Mouse (Mus musculus): Measurements from ENCODE around the gene Chkb. TPM values are rescaled to one million over a fixed set of nuclear protein-coding genes. Genes with fewer than 3 reads are reported as not detected.

Chkb gene
- polyA plus RNA-seq, 1 experiment, result 115 TPM

DNA sequence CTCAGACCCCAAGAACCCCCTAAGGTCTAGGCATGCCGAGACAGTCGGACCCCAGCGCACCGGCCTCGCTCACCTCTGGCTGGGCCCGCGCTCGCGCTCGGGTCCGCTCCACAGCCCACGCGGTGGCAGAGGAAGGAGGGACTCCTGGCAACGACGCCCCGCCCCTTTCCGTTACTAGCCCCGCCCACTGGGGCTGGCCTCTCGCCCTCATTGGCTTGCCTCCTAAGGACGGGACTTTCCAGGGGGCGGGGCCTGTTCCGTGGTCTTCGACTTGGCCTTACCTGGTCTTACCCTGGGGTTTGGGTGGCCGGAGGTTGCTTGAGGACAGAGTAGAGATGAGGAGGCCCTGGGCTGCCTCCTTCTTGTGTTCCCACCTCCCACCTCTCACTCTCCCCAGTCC lies 19.6 kb downstream of the Chkb start, which contains the start of gene Syce3:
Gene Syce3, minus strand, starts transcription at position 386 of the 400 bp plus-strand sequence.
- no peak within 1 kb of the TSS for H3K27ac ChIP-seq (ENCODE audit: insufficient read depth, low read depth, low read length)
- no peaks in the 10 kb centered on the region for H3K4me1 ChIP-seq (ENCODE audit: control insufficient read depth, insufficient read depth, low read length)
- TF ChIP-seq POLR2A (IDR thresholded peaks at IDR 0.05; ENCODE audit: borderline replicate concordance, low read depth, low read length) (no peak), CTCF (IDR thresholded peaks at IDR 0.05; ENCODE audit: low read depth, low read length) (no peak)
- no peak within 1 kb of the TSS for H3K4me3 ChIP-seq (ENCODE audit: insufficient read depth, low read length)

DNA sequence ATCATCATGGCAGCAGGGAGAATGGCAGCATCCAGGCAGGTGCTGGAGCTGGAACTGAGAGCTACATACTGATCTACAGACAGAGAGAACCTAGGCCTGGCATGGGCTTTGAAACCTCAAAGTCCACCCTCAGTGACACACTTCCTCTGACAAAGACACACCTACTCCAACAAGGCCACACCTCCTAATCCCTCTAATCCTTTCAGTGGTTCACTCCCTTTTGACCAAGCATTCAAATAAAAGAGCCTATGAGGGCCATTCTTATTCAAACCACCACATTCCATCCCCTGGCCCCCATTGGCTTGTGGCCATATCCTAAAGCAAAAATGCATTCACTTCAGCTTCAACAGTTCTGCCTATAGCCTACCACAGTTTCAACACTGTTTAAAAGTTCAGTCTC lies 23.0 kb downstream of the Chkb start:
- TF ChIP-seq CTCF (IDR thresholded peaks at IDR 0.05; ENCODE audit: low read depth, low read length), result no peak
- TF ChIP-seq POLR2A (IDR thresholded peaks at IDR 0.05; ENCODE audit: borderline replicate concordance, low read depth, low read length), result no peak
- Histone ChIP-seq H3K4me3 (ENCODE audit: insufficient read depth, low read length) (no peak overlapping the region), H3K27ac (ENCODE audit: insufficient read depth, low read depth, low read length) (no peak overlapping the region), H3K4me1 (ENCODE audit: control insufficient read depth, insufficient read depth, low read length) (no peaks in the 10 kb centered on the region)

DNA sequence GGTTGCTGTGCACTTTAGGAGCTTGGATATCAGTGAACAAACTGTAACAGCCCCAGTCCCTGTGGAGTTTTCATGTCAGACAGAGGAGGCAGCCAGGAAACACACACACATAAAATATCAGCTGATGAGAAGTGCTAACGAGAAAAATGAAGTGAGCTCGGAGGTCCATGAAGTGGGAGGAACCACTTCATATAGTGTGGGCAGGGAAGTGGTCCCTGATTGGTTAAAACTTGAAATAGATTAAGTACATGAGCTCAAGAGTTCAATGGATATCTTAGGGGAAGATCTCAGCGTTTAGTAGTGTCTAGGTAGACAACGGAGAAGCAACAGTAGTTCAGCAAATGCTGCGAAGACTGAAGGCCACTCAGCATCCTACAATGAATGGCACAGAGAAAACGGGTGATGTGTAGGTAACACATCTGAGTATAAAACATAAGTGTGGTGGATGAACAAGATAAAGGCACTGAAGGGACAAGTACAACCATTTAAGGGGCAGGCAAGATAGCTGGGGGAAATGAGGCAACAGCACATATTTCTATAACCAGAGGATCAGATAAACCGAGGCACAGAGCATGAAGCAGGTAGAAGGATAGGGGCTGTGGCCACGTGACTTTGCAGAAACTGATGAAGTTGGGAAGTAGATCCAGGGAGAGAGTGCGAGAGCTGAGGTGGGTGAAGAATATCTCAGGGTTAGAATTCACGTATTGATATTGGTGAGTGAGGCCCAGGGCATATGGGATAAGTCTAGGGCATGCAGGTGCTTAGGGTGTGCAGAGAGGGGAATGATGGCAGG lies 24.7 kb downstream of the Chkb start:
- TF ChIP-seq POLR2A (IDR thresholded peaks at IDR 0.05; ENCODE audit: borderline replicate concordance, low read depth, low read length), result no peak
- TF ChIP-seq CTCF (IDR thresholded peaks at IDR 0.05; ENCODE audit: low read depth, low read length), result no peak
- Histone ChIP-seq H3K4me3 (ENCODE audit: insufficient read depth, low read length) (no peak overlapping the region), H3K4me1 (ENCODE audit: control insufficient read depth, insufficient read depth, low read length) (peaks cover 7% of the 10 kb centered on the region), H3K27ac (ENCODE audit: insufficient read depth, low read depth, low read length) (no peak overlapping the region)

DNA sequence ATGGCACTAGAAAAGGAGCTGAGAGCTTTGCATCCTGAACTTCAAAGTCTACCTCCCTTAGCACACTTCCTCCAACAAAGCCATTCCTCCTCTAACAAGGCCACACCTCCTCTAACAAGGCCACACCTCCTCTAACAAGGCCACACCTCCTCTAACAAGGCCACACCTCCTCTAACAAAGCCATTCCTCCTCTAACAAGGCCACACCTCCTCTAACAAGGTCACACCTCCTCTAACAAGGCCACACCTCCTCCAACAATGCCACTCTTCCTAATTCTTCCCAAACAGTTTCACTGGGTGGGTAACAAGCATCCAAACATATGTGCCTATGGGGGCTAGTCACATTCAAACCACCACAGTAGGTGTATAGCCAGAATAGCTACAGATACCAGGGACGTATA lies 27.2 kb downstream of the Chkb start:
- Histone ChIP-seq H3K4me1 (ENCODE audit: control insufficient read depth, insufficient read depth, low read length) (peaks cover 7% of the 10 kb centered on the region), H3K27ac (ENCODE audit: insufficient read depth, low read depth, low read length) (no peak overlapping the region), H3K4me3 (ENCODE audit: insufficient read depth, low read length) (no peak overlapping the region)
- TF ChIP-seq CTCF (IDR thresholded peaks at IDR 0.05; ENCODE audit: low read depth, low read length) (no peak), POLR2A (IDR thresholded peaks at IDR 0.05; ENCODE audit: borderline replicate concordance, low read depth, low read length) (no peak)

DNA sequence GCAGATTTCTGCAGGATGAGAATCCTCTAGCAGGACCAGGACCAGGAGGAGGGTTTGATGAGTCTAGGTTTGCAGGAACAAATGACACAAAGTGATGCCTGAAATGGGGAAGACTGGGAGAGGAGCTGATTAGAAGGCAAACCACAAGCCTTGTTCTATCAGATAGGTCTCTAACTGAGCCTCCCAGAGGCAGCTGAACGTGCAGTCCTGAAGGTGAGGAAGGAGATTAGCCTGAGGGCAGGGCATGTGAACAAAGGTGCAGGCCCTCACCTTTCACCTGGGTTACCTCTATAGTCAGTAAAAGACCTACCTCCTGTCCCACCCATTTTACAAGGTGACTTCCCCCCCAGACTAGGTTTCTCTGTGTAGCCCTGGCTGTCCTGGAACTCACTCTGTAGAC lies 30.0 kb downstream of the Chkb start:
- no peak overlapping the region for H3K4me3 ChIP-seq (ENCODE audit: insufficient read depth, low read length)
- H3K4me1 ChIP-seq (ENCODE audit: control insufficient read depth, insufficient read depth, low read length), result peaks cover 7% of the 10 kb centered on the region
- TF ChIP-seq POLR2A (IDR thresholded peaks at IDR 0.05; ENCODE audit: borderline replicate concordance, low read depth, low read length), result no peak
- TF ChIP-seq CTCF (IDR thresholded peaks at IDR 0.05; ENCODE audit: low read depth, low read length), result no peak
- no peak overlapping the region for H3K27ac ChIP-seq (ENCODE audit: insufficient read depth, low read depth, low read length)

DNA sequence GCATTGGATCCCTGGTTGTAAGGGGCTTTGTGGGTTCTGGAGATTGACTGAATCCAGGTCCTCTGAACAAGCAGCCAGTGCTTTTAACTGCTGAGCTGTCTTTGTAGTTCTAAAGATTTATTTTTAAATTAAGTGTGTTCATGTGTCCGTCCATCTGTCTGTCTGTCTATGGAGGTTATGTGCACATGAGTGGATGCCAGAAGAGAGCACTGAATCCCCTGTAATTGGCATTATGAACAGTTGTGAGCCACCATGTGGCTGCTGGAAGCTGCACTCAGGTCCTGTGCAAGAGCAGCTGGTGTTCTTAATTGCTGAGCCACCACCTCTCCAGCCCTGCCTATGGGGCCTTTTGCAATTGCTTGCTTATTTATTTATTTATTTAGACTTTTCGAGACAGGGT lies 31.6 kb downstream of the Chkb start:
- Histone ChIP-seq H3K4me3 (ENCODE audit: insufficient read depth, low read length) (no peak overlapping the region), H3K4me1 (ENCODE audit: control insufficient read depth, insufficient read depth, low read length) (peaks cover 7% of the 10 kb centered on the region), H3K27ac (ENCODE audit: insufficient read depth, low read depth, low read length) (no peak overlapping the region)
- no peak for TF ChIP-seq CTCF (IDR thresholded peaks at IDR 0.05; ENCODE audit: low read depth, low read length)
- TF ChIP-seq POLR2A (IDR thresholded peaks at IDR 0.05; ENCODE audit: borderline replicate concordance, low read depth, low read length), result no peak

DNA sequence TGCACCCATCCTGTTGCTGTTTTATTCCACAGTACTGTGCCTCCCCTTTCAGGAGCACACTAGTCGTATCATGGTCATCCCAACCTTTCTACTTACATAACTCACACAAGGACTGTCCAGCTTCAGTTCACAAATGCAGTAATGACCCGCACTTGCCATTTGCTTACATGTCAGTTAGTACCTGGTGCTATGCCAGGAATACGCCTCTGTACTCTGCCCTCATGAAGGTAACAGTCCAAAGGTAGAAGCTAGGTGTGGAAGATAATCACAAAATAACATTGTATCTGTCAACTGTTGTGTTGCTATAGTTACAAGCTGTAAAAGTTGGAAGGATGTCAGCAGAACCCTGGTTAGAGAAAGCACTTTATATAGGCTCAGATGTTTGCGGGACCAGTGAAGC lies 32.8 kb downstream of the Chkb start:
- no peak for TF ChIP-seq POLR2A (IDR thresholded peaks at IDR 0.05; ENCODE audit: borderline replicate concordance, low read depth, low read length)
- no peak for TF ChIP-seq CTCF (IDR thresholded peaks at IDR 0.05; ENCODE audit: low read depth, low read length)
- Histone ChIP-seq H3K27ac (ENCODE audit: insufficient read depth, low read depth, low read length) (no peak overlapping the region), H3K4me3 (ENCODE audit: insufficient read depth, low read length) (no peak overlapping the region), H3K4me1 (ENCODE audit: control insufficient read depth, insufficient read depth, low read length) (peaks cover 11% of the 10 kb centered on the region)

DNA sequence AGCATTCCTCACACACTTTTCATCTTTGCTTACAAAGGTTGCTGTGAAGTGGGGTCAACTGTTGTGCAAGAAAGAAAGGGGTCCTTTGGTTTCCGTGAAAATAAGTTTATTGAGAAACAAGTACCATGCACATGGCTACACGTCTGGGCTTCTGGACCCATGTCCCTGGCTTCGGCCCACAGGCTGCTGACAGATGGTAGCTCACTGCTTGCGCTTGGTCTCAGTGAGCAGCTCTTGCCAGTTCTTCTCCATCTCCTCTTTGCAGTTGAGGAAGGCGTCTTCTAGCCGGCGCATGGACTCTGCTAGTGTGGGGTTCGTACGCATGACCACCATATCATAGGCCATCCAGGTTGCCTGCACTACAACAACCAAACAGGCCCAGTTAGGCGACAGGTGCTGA lies 39.6 kb downstream of the Chkb start:
- TF ChIP-seq POLR2A (IDR thresholded peaks at IDR 0.05; ENCODE audit: borderline replicate concordance, low read depth, low read length) (no peak), CTCF (IDR thresholded peaks at IDR 0.05; ENCODE audit: low read depth, low read length) (no peak)
- Histone ChIP-seq H3K4me3 (ENCODE audit: insufficient read depth, low read length) (no peak overlapping the region), H3K4me1 (ENCODE audit: control insufficient read depth, insufficient read depth, low read length) (peaks cover 4% of the 10 kb centered on the region), H3K27ac (ENCODE audit: insufficient read depth, low read depth, low read length) (no peak overlapping the region)

DNA sequence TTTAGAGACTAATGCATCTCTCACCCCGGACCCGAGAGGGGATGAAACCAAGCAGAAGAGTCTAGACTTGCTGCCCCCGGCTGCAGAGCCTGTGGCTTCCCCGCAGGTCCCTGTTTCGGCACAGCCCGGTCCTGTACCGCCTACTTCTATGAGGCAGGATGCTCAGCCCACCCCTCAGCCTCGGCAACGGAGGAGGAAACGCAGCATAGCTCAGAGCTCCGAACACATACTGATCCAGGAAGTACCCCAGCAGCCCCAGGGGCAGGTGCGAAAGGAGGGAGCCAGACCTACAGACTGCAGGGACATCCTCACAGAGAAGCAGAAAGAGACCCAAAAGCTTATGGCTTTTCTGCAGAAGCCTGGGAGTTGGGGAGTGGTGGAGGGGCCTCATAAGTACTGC lies 42.6 kb downstream of the Chkb start:
- no peak overlapping the region for H3K27ac ChIP-seq (ENCODE audit: insufficient read depth, low read depth, low read length)
- no peaks in the 10 kb centered on the region for H3K4me1 ChIP-seq (ENCODE audit: control insufficient read depth, insufficient read depth, low read length)
- no peak overlapping the region for H3K4me3 ChIP-seq (ENCODE audit: insufficient read depth, low read length)
- TF ChIP-seq POLR2A (IDR thresholded peaks at IDR 0.05; ENCODE audit: borderline replicate concordance, low read depth, low read length) (no peak), CTCF (IDR thresholded peaks at IDR 0.05; ENCODE audit: low read depth, low read length) (no peak)

DNA sequence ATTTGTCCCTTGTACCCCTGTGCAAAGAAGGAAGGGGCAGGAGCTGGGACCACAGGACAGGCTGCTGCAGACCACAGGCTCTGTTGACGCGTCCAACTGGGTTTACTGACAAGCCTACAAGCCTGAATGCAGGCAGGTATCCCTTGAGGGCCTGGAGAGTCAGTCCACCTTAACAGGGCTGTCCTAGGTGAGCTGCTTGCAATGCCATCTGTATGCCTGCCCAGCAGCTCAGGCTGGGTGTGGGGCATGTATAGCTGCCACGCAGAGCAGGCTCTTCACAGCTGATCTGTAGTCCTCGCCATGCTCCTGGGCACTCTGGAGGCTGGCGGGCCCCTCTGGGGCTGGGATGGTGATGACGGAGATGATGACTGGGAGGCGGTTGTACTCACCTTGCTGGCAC lies 45.1 kb downstream of the Chkb start, which contains the start of gene Klhdc7b:
Gene Klhdc7b, plus strand, starts transcription at position 301 of the 400 bp plus-strand sequence.
- TF ChIP-seq CTCF (IDR thresholded peaks at IDR 0.05; ENCODE audit: low read depth, low read length) (no peak), POLR2A (IDR thresholded peaks at IDR 0.05; ENCODE audit: borderline replicate concordance, low read depth, low read length) (no peak)
- no peak within 1 kb of the TSS for H3K4me3 ChIP-seq (ENCODE audit: insufficient read depth, low read length)
- no peak within 1 kb of the TSS for H3K27ac ChIP-seq (ENCODE audit: insufficient read depth, low read depth, low read length)
- H3K4me1 ChIP-seq (ENCODE audit: control insufficient read depth, insufficient read depth, low read length), result no peaks in the 10 kb centered on the region
